Mouse (Mus musculus) cerebellum, postnatal 36 days (tissue): ENCODE results near the gene Tas2r105.

Experiments
- DNase-seq, 2 experiments: peaks; one replicate each; pipeline ENCODE4 v3.0.0; 2021 to 2022; ENCODE audit warnings: mixed read lengths in 2 of 2

Tas2r105 gene

GRCm38 (mm10) chr6:131687395-131687794 lies at the start of gene Tas2r105:
Gene Tas2r105 (minus strand): TSS chr6:131687495.
- DNase-seq, result no peak

GRCm38 (mm10) chr6:131712803-131713202 lies 25.5 kb upstream of the Tas2r105 start:
- DNase-seq, result no peak

- no peak for DNase-seq
Observed at GRCm38 (mm10) chr6:131689963-131690362, 2.7 kb upstream of the Tas2r105 start, which contains the start of gene Tas2r114. Gene Tas2r114 (minus strand): TSS chr6:131690063.

DNA sequence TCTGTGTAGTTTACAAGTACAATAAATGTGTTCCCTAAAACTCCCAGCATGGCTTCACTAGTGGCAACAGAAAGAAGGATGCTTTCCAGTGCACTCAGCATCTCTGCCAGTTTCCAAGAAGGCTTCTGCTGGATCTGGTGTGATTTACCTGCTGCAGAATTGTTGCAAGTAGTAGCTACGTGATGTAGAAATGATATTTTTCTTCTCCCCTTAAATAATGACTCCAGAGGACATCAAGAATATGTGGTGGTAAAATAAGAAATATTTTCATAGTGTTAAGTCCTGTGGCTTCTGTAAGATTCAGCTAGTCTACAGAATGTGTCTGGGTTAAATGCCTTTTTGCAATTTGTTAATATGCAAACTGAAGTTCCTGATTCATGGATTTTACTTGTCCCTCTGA lies 1.7 kb downstream of the Tas2r105 start, which contains the start of gene Tas2r104:
Tas2r104 (minus strand) TSS at position 101 of the 400 bp plus-strand sequence.
- DNase-seq, result no peak

GRCm38 (mm10) chr6:131678786-131679185 lies 8.5 kb downstream of the Tas2r105 start, which contains the start of gene Tas2r106:
Gene Tas2r106 (minus strand): TSS chr6:131678886.
- DNase-seq, result no peak

- DNase-seq, result no peak
Observed at GRCm38 (mm10) chr6:131660049-131660448, 27.2 kb downstream of the Tas2r105 start, which contains the start of gene Tas2r107. Gene Tas2r107 (minus strand): TSS chr6:131660149.
